10 mouse cellular contexts compared by ENCODE assay signal in the genomic region with DNA sequence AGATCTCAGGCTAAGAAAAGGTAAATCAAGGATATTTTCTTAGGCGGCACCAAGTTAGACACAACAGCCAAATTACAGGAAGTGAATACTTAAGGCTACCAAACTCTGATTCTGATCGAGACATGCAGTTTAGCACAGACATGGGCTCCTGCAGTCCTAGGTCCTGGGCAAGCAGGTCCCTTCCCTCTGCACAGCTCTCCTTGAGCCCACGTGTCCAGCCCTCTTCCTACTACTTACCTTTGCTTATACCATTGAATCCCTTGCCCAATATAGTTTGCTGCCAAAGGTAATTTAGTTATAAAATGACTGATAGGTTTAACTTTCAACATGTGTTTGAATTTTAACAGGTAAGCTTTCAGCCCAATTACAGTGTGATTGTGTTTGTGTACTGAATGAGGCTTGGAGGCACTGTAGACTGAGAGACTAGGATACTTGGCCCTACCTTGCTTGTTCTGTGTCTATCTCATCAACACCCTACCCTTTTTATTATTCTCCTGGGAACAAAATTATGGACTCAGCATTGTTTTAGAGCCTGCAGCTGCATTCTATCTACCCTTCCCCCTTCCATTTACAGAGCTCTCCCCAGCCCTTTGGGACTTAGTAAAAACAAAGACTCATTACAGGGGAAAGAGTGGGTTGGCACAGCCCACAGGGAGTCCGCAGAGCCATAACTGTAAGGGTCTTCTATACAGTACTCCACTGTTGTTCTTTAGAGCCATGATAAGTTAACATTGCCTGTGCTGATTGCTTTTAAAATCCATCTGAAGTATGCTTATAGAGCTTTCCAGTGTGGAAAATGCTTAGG. TPM values are rescaled to one million over a fixed set of nuclear protein-coding genes. Genes with fewer than 3 reads are reported as not detected.
A peak's percentile ranks its signal among the peaks of the same experiment; 100 is the strongest.
DNase-seq lines count a peak whose midpoint lies in the region; ATAC-seq and TF ChIP-seq lines count a peak whose summit lies in the region.
"Had no signal": no experiment of that assay in that cellular context is flagged by ENCODE, and none has a peak within 500 bp of the region (broad histone marks: within the 10 kb centered on the region; RNA-seq: fewer than 3 reads in every experiment).

No protein-coding gene starts in this region.

- ATAC-seq in hindbrain, embryonic 12.5 days (ENCODE audit: low FRiP score) = peak; percentile 64; the same call in 1 of the 2 replicates
- ATAC-seq in hindbrain, postnatal 0 days = no peak
- ATAC-seq in limb, embryonic 11.5 days (ENCODE audit: insufficient number of reproducible peaks, low FRiP score, low TSS enrichment, low read depth) = peak; percentile 68; the same call in 1 of the 2 replicates
- peak; percentile 61 for ATAC-seq in forebrain, postnatal 0 days
- peak; percentile 91 for ATAC-seq in neural tube, embryonic 13.5 days (ENCODE audit: low read depth)
- ATAC-seq: midbrain, embryonic 16.5 days had no signal

- H3K4me2 ChIP-seq in hindbrain, embryonic 12.5 days (replicated peaks) = no peak overlapping the region
- no peak overlapping the region for H3K4me2 ChIP-seq in hindbrain, postnatal 0 days (ENCODE audit: low read depth, low read length)
- no peak overlapping the region for H3K4me2 ChIP-seq in limb, embryonic 11.5 days (ENCODE audit: low read depth, severe bottlenecking)
- no peak overlapping the region for H3K4me2 ChIP-seq in forebrain, postnatal 0 days (ENCODE audit: low read depth)
- H3K4me2 ChIP-seq in neural tube, embryonic 13.5 days = no peak overlapping the region

- WGBS in hindbrain, embryonic 12.5 days = 73% methylated on average over 4 of the region's 4 CpGs
- 72% methylated on average over 4 of the region's 4 CpGs for WGBS in hindbrain, postnatal 0 days
- 68% methylated on average over 4 of the region's 4 CpGs for WGBS in limb, embryonic 11.5 days
- 76% methylated on average over 4 of the region's 4 CpGs for WGBS in limb, embryonic 10.5 days
- 54% methylated on average over 4 of the region's 4 CpGs for WGBS in forebrain, postnatal 0 days
- 58% methylated on average over 4 of the region's 4 CpGs for WGBS in neural tube, embryonic 13.5 days

- H3K9ac ChIP-seq in hindbrain, embryonic 12.5 days = no peak overlapping the region
- H3K9ac ChIP-seq in hindbrain, postnatal 0 days (replicated peaks; ENCODE audit: low read length) = no peak overlapping the region
- no peak overlapping the region for H3K9ac ChIP-seq in limb, embryonic 11.5 days (ENCODE audit: low read length)
- H3K9ac ChIP-seq in forebrain, postnatal 0 days = no peak overlapping the region
- no peak overlapping the region for H3K9ac ChIP-seq in neural tube, embryonic 13.5 days

- no peak for DNase-seq in hindbrain, postnatal 0 days (ENCODE audit: low spot score)
- DNase-seq in limb, embryonic 11.5 days (ENCODE audit: low spot score) = no peak
- no peak for DNase-seq in limb, embryonic 10.5 days (ENCODE audit: low spot score)
- DNase-seq in forebrain, postnatal 0 days = no peak
- DNase-seq in thymus, postnatal 14 days = no peak
- DNase-seq in left cerebral cortex, postnatal 4 days = no peak
- DNase-seq: lung, postnatal 10 days had no signal

- H3K36me3 ChIP-seq in hindbrain, embryonic 12.5 days = no peaks in the 10 kb centered on the region
- no peaks in the 10 kb centered on the region for H3K36me3 ChIP-seq in hindbrain, postnatal 0 days (ENCODE audit: insufficient read depth, low read length)
- H3K36me3 ChIP-seq in limb, embryonic 11.5 days (ENCODE audit: control insufficient read depth, insufficient read depth, low read length) = no peaks in the 10 kb centered on the region
- no peaks in the 10 kb centered on the region for H3K36me3 ChIP-seq in limb, embryonic 10.5 days
- H3K36me3 ChIP-seq in forebrain, postnatal 0 days (ENCODE audit: insufficient read depth) = no peaks in the 10 kb centered on the region
- no peaks in the 10 kb centered on the region for H3K36me3 ChIP-seq in neural tube, embryonic 13.5 days

- H3K9me3 ChIP-seq in hindbrain, embryonic 12.5 days (replicated peaks) = no peaks in the 10 kb centered on the region
- H3K9me3 ChIP-seq in hindbrain, postnatal 0 days (ENCODE audit: low read length) = no peaks in the 10 kb centered on the region
- no peaks in the 10 kb centered on the region for H3K9me3 ChIP-seq in limb, embryonic 11.5 days (ENCODE audit: control insufficient read depth, low read length)
- H3K9me3 ChIP-seq in limb, embryonic 10.5 days (replicated peaks) = no peaks in the 10 kb centered on the region
- H3K9me3 ChIP-seq in forebrain, postnatal 0 days (ENCODE audit: low read length) = no peaks in the 10 kb centered on the region
- no peaks in the 10 kb centered on the region for H3K9me3 ChIP-seq in neural tube, embryonic 13.5 days

- 0 out of 2 replicates have a peak, but pooled peaks cover 6% of the 10 kb centered on the region for H3K4me1 ChIP-seq in hindbrain, embryonic 12.5 days
- no peaks in the 10 kb centered on the region for H3K4me1 ChIP-seq in hindbrain, postnatal 0 days (ENCODE audit: insufficient read depth, low read length)
- peaks cover 6% of the 10 kb centered on the region; the same call in 1 of the 2 replicates for H3K4me1 ChIP-seq in limb, embryonic 11.5 days (ENCODE audit: control insufficient read depth, insufficient read depth, low read length)
- H3K4me1 ChIP-seq in limb, embryonic 10.5 days = peaks cover 3% of the 10 kb centered on the region; the same call in 1 of the 2 replicates
- no peaks in the 10 kb centered on the region for H3K4me1 ChIP-seq in forebrain, postnatal 0 days (ENCODE audit: insufficient read depth)
- peaks cover 10% of the 10 kb centered on the region for H3K4me1 ChIP-seq in neural tube, embryonic 13.5 days (replicated peaks)

- intact Hi-C loops in left cerebral cortex, postnatal 4 days (cut with DNase I) = no loop called here

- H3K27me3 ChIP-seq in hindbrain, embryonic 12.5 days = no peaks in the 10 kb centered on the region
- no peaks in the 10 kb centered on the region for H3K27me3 ChIP-seq in hindbrain, postnatal 0 days (ENCODE audit: insufficient read depth, low read length)
- no peaks in the 10 kb centered on the region for H3K27me3 ChIP-seq in limb, embryonic 11.5 days (ENCODE audit: control insufficient read depth, insufficient read depth, low read length)
- no peaks in the 10 kb centered on the region for H3K27me3 ChIP-seq in limb, embryonic 10.5 days (ENCODE audit: low read depth, poor library complexity, severe bottlenecking)
- no peaks in the 10 kb centered on the region for H3K27me3 ChIP-seq in forebrain, postnatal 0 days (ENCODE audit: insufficient read depth, low read length)
- H3K27me3 ChIP-seq in neural tube, embryonic 13.5 days = no peaks in the 10 kb centered on the region

- H3K4me3 ChIP-seq in hindbrain, embryonic 12.5 days = no peak overlapping the region
- no peak overlapping the region for H3K4me3 ChIP-seq in hindbrain, postnatal 0 days (ENCODE audit: low read length)
- no peak overlapping the region for H3K4me3 ChIP-seq in limb, embryonic 11.5 days (ENCODE audit: low read depth, low read length)
- H3K4me3 ChIP-seq in limb, embryonic 10.5 days = no peak overlapping the region
- no peak overlapping the region for H3K4me3 ChIP-seq in forebrain, postnatal 0 days (ENCODE audit: low read depth, low read length)
- H3K4me3 ChIP-seq in neural tube, embryonic 13.5 days = no peak overlapping the region

- H3K27ac ChIP-seq in hindbrain, embryonic 12.5 days = no peak overlapping the region
- H3K27ac ChIP-seq in hindbrain, postnatal 0 days = no peak overlapping the region
- H3K27ac ChIP-seq in limb, embryonic 11.5 days (replicated peaks; ENCODE audit: low read depth, low read length) = no peak overlapping the region; the same call in 1 of the 2 replicates
- H3K27ac ChIP-seq in limb, embryonic 10.5 days = no peak overlapping the region
- no peak overlapping the region for H3K27ac ChIP-seq in forebrain, postnatal 0 days (ENCODE audit: low read depth, low read length)
- H3K27ac ChIP-seq in neural tube, embryonic 13.5 days (replicated peaks) = no peak overlapping the region

- no peak for TF ChIP-seq CTCF in hindbrain, postnatal 0 days (IDR thresholded peaks at IDR 0.05; ENCODE audit: low read depth)
- no peak for TF ChIP-seq CTCF in forebrain, postnatal 0 days (IDR thresholded peaks at IDR 0.05; ENCODE audit: low read depth)

RNA-seq across cellular contexts. Expression of gene Ell2, which starts 20.2 kb away (rescaled TPM):
- polyA plus RNA-seq in hindbrain, embryonic 12.5 days (2016; fragmentation: Nextera tagmentation; extraction: Ambion mirVana) = 7.8 and 8.4 TPM in 2 replicates
- total RNA-seq in hindbrain, postnatal 0 days (2014; rRNA removed) = 2.1 and 3.1 TPM in 2 replicates
- polyA plus RNA-seq in hindbrain, postnatal 0 days (2015; fragmentation: Nextera tagmentation; extraction: Ambion mirVana) = 2.6 and 2.7 TPM in 2 replicates
- 4.3 and 4.8 TPM in 2 replicates for polyA plus RNA-seq in limb, embryonic 11.5 days (2014; fragmentation: Nextera tagmentation; extraction: Ambion mirVana)
- 4.0 and 4.2 TPM in 2 replicates for polyA plus RNA-seq in limb, embryonic 10.5 days (2016; fragmentation: Nextera tagmentation; extraction: Ambion mirVana)
- total RNA-seq in forebrain, postnatal 0 days (2014; rRNA removed) = 1.8 and 3.0 TPM in 2 replicates
- 1.6 and 1.7 TPM in 2 replicates for polyA plus RNA-seq in forebrain, postnatal 0 days (2015; fragmentation: Nextera tagmentation; extraction: Ambion mirVana)
- polyA plus RNA-seq in neural tube, embryonic 13.5 days (2015; fragmentation: Nextera tagmentation; extraction: Ambion mirVana) = 2.4 and 2.8 TPM in 2 replicates
- 10 to 100 TPM in 1 of 2 experiments, 1 to 10 TPM in 1; 9.3 to 10.9 TPM for total RNA-seq in left cerebral cortex, postnatal 4 days (2021)
